Mouse (Mus musculus) mesoderm, embryonic 11.5 days (tissue): ENCODE results near the gene Susd6.
A peak's percentile ranks its signal among the peaks of the same experiment; 100 is the strongest.

Source experiments
- DNase-seq: peaks from one replicate; pipeline ENCODE4 v3.0.0-alpha.2; 2012; ENCODE audit warnings: low read depth, low spot score

Susd6 gene

DNA sequence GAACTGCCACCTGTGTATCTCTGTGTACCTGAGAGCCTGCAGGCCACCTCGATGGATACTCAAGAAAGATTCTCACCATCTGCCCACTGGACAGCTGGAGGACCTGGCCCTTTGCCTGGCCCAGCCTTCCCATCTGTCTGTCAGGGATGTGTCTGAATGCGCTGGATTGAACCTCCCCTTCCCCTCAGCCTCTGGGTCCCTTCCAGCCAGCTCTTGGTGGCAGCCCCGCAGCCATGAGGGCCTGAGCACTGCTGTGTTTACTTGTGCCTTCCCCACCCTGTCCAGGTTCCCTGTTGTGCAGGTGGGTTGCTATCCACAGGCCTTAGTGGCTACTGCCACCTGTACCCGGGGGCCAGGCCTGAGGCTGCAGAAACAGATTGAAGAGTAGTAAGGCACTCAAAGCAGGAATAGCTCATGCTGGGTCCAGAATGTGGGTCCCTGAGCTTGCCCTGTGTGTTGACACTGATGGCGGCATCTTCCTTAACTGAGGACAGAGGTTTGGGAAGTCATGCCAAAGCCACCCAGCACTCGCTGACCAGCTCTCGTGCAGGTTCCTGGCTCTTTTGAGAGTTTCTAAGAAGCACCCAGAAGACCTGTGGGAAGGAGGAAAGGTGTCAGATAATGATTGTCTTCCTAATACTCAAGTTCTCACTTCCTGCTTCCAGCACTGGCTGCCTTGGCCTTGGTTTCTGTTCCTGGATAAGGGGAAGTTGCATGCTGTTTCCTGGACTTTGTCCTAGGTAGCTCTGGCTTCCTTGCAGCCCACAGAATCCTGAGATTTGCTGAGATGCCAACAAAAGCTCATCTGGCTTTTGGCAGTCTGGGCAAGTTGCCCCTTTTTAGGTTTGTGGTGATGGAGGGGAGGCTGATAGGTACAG is 87.1 kb downstream of the Susd6 start:
- no peak for DNase-seq

DNA sequence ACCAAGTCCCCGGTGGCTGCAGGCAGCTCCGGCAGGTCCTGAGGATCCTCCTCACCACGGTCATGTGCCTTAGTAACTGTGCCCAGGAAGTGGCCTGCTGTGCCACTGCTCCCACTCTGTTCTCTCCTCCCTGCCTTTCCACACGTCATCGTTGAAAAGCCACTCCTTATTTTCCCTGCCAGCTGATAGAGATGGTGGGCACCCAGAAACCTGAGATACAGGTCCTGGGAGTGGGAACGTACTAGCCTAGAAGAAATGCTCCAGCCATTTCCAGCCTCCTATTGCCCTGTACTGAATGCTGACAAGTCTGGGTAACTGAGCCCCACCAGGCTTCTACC is 87.8 kb downstream of the Susd6 start:
- DNase-seq: no peak

DNA sequence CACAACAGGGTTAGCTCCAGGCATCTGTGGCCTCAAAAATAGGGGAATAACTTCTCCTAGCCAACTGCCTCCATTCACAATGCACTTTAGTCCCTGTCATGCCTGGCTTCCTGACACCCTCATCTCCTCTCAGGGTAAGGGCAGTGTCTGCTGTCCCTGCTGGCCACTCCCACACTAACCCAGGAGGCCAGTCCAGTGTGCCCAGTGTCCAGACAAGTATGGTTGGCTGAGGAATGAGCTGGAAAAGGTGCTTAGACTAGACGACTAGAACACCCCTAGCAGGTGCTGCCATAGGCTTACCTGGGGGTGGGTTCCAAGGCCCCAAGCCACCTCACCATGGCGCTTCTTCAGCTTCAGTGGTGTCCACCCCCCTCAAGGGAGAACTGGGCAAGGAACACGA is 88.3 kb downstream of the Susd6 start:
- DNase-seq: no peak

DNA sequence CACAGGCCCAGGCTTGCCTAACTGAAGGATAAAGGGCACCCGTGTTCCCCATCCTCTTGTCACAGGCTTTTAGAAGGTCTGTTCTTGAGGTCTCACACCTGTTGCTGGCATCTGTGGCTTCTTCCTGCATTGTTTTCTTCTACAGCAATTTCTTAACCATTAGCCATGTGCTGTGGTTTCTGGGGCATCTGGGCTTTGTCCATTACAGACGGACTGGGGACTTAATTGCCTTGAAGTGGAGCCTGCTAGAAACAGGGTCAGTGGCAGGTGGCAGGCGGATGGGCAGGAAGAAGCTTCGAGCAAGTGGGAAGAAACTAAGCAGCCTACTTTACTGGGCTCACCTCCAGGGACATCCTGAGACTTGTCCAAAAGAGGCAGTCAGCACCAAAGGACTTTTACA is 89.0 kb downstream of the Susd6 start:
- no peak for DNase-seq

DNA sequence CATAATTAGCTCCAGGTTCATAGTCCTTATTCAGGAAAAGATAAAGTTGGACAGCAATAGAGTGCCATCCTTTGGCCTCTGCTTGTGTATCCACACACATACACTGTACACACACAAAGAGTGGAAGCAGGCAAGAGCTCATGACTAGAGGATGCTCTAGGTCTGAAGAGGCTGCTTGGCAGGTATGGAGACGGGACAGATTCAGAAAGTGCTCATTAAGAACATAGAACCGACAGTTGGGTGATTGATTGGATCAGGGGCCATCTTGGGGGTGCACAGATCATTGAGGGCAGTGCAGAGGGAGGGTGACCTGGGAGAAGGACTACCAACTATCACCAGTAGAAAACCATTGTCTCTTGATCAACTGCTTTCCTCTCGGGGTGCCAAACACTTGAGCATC is 90.8 kb downstream of the Susd6 start:
- no peak for DNase-seq

DNA sequence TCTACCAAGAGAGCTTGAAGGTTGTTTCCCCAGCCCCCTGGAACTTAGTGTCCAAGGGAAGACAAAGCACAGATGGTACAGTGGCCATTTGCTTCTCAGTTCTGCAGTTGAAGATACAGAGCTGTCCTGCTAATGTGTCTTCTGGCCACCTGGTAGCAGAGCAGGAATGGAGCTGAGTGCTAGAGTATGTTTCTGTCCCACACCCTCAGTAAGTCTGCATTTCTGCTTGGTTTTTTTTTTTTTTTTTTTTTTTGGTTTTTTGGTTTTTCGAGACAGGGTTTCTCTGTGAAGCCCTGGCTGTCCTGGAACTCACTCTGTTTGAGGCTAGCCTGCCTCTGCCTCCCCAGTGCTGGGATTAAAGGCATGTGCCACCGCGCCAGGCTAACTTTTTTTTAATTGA is 93.0 kb downstream of the Susd6 start:
- DNase-seq: no peak

DNA sequence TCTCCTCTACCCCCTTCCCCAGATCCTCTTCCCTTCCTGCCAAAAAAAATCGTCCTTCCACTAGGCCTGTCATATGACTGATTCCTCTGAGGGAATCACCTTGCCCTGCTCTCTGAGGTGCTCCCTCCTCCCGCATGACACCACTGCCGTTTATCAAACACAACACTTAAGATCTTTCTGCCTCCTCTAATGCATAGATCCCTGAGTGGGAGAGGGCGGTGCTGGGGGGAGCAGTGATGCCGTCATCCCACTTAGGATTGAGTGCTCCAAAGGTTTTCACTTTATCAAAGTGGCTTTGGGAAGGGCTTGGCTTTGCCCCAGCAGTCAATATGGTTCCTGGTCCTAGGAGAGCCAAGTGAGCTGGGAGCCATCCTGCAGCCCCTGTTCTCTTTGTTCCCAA is 93.6 kb downstream of the Susd6 start:
- no peak for DNase-seq

DNA sequence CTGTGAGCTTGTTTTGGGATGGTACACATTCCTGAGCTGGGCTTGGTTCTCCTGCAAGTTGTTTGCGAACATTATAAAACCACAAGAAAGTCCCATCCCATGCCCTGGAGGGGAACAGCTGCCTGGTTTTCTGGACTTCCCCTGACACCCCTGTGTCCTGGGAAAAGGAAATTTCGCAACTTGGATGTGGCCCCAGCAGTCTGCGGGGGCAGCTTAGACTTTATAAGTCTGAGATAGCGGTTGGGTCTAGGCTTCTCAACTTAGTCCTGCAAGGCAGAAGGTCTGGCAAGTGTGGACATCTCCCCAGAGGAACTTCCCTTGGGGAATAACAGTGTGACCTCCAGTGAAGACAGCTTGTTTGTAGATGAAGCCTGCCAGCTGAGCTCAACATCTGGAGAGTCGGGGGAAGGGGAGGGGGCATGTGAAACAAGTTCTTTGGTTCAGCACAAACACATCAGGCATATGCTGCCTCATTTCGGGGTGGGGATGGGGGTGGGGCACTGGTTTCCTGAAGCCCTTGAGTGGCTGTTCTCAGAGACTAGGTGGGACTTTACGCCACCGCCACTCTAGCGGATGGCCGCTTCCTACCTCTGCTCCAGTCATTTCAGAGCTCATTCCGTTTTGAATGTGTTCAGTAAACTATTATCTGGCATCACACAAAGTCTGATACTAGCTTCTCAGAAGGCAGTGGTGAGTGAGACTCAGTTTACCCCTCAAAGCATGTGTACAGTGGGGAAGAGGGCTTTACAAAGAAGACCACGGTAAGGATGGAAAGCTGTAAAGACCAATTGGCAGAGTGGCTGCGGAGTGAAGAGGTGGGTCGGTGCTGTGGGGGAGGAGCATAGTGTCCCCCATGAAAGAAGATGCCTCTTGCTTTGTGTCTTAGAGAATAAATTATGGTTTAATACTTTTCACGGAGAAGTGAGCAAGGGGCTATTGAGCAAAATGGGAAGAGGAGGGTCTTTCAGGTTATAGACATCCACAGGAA is 95.3 kb downstream of the Susd6 start:
- DNase-seq: peak; percentile 50

DNA sequence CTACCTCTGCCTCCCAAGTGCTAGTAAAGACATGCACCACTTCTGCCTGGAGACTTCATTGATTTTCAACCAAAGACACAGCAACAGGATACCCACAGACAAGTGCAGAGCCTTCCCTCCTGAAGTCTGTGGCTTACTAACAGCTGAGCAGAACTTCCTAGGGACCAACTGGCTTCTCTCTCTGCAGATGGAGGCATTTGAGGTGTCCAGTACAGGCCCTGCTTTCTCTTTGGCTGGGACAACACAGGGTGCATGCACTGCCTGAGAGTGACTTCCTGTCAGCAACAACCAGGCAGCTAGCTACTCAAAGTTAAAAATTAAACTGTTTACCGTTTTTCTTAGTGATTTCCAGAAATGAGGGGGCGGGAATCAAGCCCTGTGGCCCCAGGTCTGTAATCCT is 96.7 kb downstream of the Susd6 start:
- no peak for DNase-seq

DNA sequence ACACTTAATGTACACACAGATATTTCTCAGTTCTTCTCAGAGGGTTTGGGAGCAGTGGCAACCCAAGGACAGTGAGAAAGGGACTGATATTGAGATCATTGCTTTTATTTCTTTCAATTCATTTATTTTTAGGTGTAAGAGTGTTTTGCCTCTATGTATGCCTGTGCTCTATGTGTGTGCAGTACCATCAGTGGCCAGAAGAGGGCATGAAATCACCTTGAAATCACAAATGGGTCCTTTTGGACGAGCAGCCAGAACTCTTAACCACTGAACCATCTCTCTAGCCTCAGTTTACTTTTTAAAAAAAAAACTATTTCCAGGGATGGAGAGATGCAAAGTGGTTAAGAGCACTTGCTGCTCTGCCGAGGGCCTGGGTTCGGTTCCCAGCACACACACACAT is 99.0 kb downstream of the Susd6 start:
- DNase-seq: no peak

DNA sequence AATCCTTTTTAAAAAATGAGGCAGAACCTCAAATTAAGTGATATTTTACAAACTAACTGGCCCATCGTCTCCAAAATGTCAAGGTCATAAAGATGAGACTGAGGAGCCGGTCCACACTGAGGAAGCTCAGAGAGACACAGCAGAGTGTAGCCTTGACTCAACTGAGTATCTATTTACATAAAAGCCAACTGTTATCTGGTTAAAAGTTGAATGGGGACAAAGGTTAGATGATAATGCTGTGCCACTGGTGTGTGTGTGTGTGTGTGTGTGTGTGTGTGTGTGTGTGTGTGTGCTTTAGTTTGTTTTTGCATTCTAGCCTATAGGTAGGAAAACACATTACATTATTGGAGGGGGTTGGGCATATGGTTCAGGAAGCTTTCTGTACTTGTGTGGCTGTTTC is 100.8 kb downstream of the Susd6 start:
- no peak for DNase-seq

DNA sequence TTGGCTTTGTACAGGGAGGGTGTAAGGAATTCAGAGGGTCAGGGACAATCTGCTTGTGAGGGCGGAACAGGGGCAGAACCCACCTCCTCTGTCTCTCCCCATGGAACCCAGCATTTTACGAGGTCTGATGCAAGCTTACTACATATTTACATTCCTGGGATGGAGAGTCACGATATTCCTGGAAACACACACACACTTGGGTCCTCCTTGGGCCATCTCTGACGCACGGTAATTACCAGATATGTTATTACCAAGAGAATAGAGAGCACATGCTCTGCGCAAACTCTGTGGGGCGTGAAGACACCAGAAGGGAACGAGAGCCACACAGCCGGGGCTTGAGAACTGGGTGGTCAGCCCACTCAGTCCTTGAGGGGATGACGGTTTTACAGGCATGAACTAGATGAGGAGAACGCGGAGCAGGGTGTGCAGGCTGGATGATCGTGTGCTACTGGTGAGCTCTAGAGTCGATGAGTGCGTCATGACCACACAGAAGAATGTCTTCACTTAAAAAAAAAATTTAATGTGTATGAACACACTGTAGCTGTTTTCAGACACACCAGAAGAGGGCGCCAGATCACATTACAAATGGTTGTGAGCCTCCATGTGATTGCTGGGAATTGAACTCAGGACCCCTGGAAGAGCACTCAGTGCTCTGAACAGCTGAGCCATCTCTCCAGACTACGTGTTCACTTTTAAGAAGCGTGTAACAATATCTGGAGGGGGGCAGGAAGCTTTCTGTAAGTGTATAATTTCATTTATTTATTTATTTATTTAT is 103.6 kb downstream of the Susd6 start:
- no peak for DNase-seq

DNA sequence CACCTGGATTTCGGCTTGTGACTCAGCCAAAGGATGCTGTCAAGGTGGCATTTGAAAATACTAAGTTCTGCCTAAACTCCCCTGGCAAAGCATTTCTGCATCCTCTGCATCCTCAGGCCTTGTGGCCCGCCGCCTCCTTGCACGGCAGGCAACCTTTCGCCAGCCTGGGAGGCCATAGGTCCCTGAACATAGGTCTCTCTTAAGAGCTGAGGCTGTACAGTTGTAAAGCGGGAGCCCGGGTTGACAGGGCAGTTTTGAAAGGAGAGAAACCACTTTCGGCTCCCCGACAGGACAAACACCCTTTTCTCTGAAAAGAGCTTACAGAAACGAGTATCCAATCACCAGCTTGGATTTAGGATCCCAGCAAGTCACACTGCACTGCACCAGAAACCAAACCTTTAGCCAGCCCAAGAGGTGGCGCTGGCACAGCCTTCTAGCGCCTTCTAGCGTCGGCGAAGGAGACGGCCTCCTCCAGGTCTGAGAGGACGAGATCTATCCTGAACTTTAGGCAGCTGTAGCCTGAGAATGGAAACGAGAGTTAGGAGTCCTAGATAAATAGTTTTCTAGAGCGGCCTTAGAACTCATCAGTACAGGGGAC is 104.8 kb downstream of the Susd6 start:
- peak; percentile 87 for DNase-seq

DNA sequence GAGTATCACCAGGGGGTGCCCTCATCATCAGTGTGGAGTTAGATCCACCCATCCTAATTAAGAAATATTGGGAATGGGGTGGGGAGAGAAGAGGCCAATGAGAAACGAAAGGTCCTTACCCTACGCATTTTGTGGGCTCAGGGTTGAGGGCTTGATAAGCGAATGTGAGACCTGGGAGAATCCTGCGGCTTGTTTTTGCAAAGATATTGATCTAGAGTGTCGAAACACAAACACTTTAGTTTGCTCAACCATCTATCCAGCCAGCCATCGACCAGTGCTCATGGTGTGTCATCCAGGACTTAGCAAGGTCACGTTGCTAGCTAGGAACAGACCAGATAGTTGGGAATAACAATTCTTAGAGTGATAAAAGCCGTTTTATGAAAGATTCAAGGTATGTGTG is 119.3 kb downstream of the Susd6 start:
- DNase-seq: no peak

DNA sequence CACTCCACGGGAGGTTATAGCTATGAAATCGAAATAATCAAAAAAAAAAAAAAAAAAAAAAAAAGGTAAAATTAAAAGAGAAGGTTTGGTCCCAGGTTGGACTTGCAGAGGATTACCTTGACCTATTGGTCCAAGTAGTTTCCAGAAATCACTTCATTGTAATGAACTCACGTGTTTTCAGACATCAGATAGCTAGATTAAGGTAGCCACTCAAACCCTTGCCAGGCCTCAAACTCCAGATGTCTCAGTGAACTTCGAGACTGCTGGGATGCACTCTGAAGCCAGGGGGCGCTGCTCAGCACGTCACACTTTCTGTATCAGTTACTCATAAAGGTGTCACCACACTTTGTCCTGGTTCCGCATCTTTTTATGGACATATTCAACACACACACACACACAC is 127.5 kb downstream of the Susd6 start:
- DNase-seq: peak; percentile 16

DNA sequence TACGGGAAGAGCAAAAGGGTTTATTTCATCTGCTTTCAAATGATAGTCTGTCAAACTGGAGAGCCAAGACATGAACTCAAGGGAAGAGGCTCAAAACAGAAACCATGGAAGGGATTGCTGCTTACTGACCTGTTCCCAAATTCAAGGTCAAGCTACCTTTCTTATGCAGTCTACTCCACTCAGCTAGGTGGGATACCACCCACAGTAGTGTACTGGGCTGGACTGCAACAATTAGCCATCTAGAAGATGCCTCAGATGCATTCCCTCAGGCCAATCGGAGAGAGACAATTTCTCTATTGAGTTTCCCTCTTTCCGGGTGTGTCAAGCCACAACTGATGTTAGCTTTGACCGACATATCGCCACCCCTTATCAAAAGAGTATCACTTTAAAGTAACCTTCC is 131.0 kb downstream of the Susd6 start:
- no peak for DNase-seq

DNA sequence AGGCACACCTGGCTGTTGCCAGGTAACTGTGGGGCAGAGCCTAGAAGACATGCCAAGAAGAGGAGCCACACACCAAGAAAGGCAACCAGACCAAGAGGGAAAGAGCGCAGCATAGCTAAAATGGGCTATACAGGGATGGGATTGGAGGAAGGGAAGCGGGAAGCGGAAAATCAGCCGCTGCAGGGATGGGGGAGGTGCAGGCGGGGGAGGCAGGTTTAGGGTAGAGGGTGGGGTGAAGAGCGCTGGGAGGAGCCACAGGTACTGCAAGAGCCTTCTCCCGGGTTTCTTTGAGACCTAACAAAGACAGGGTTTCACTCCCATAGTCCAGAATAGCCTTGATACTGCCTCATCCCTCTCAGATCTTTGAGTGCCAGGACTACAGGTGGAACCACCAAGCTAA is 132.6 kb downstream of the Susd6 start:
- DNase-seq: peak; percentile 6

DNA sequence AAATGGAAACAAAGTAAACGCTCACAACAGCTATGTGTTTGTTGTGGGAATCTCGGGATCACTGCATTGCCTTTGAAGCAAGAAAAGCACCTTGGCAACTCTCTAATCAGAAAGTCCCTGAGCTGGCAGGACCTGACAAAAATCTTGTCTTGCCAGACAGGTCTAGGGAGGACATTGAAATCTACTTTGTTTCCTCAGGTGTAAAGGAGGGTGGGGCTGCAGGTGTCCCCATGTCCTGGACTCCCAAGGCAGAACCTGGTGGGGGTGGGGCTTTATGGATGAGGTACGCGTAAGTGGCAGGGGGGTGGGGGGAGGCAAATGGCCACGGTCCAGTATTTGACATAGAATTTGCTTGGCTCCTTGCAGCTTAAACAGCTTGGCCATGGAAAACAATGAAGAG is 133.3 kb downstream of the Susd6 start:
- DNase-seq: no peak

DNA sequence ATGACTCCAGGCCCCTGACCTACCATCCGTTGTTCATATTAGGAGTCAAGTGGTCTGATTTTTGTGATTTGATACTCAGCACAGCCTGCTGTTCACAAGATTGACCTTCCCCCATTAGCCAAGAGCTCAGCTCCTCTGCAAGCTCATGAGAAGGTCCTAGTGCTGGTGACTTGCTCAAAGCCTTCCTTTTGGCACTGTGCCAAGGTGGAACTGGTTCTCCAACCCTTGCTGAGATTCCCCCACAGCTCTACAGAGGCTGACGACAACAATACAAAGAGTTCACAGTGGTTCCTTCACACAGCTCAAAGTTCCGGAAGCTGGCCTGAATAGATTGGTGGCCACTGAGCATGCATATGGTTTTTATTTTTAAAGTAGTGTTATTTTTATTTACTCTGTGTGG is 133.9 kb downstream of the Susd6 start:
- peak; percentile 8 for DNase-seq

DNA sequence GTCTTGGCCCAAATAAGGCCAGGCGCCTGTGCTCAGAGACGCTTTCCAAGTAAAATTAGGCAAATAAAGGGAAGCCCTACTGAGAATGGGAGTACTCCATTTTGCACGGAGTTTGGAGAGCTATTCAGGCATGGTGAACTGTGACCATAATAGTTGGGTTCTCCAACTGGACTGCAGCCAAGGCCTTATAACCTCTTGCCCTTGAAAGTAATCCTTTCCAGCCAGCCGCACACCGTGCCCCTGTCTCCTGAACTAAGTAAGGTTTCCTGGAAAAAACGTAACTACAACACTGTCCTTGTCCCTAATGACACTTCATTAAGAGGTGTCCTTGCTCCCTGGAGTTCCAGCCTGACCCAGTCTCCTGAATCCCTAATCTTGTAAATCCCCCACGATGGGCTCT is 135.6 kb downstream of the Susd6 start:
- no peak for DNase-seq

DNA sequence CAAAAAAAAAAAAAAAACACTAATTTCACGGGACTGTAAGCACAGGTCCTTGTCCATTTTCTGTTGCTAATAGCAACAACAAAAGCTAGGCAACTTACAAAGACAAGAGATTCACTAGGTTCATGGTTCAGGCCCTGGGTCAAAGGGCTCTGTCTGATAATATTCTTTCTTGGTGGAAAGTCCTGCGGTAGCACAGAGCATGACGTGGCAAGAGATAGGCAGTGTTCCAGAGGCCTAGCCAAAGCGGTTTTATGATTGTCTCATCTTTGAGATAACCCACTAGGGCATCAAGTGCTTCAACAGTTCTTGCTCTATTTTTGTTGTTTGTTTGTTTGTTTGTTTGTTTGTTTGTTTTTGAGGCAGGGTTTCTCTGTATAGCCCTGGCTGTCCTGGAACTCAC is 136.2 kb downstream of the Susd6 start:
- DNase-seq: no peak

DNA sequence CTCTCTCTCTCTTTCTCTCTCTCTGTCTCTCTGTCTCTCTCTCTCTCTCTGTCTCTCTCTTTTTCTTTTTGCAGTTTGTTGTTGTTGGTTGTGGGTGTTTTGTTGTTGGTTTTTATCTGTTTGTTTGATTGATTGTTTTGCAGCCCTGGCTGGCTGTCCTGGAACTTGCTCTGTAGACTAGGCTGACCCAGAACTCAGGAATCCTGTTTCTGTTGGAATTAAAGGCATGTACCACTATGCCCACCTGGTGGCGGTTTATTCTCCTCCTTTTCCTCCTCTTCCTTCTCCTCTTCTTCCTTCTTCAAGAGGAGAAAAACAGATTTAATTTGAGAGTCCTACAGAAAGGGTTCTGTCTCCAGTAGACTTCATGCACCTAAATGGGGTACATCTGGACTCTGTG is 137.2 kb downstream of the Susd6 start:
- no peak for DNase-seq
